Mouse (Mus musculus) ES-Bruce4 (cell line): ENCODE data around the gene Rnf157.

Source experiments
- CTCF ChIP-seq: IDR thresholded peaks from one replicate; pipeline ENCODE4 v1.8.1; 2011; ENCODE audit warnings: low read depth, low read length
- EP300 ChIP-seq: IDR thresholded peaks from 2 replicates; pipeline ENCODE4 v1.6.1; 2011; ENCODE audit warnings: low read depth, low read length; ENCODE audit not compliant: insufficient read depth
- POLR2A ChIP-seq: IDR thresholded peaks from one replicate; pipeline ENCODE4 v1.8.1; 2011; ENCODE audit warnings: low read length; ENCODE audit not compliant: insufficient read depth

GRCm38 (mm10) chr11:116332232-116332982 is 80.4 kb downstream of the Rnf157 start:
- TF ChIP-seq POLR2A = no peak
- no peak for TF ChIP-seq CTCF
- TF ChIP-seq EP300 = no peak
